Mouse (Mus musculus): ENCODE data around the gene Pcsk2. TPM values are rescaled to one million over a fixed set of nuclear protein-coding genes. Genes with fewer than 3 reads are reported as not detected.
A peak's percentile ranks its signal among the peaks of the same experiment; 100 is the strongest.

Gene Pcsk2
- polyA plus RNA-seq, 1 experiment from 2014 or later = 0.03 TPM

DNA sequence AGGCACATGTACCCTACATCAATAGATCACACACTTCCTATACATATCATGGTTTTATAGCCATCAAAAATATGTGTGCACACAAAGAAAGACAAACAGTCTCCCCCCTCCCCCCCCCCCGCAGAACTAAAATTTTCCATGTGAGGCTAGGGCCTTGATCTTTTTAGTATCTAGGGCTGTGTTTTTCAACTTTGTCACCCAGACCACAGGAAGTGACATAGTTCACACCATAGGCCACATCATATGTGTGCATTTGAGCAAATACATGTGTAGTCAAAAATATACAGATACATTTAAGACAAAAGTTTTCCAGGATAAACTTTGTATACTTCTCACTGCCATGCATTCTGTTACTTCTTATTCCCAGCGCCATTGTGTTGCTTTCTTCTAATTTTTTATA, 293.5 kb downstream of the Pcsk2 start:
- ATAC-seq (ENCODE audit: low read depth) (no peak), DNase-seq (no peak)
- Histone ChIP-seq H3K27ac (no peak overlapping the region), H3K4me1 (replicated peaks) (peaks cover 16% of the 10 kb centered on the region), H3K9me3 (replicated peaks) (no peaks in the 10 kb centered on the region), H3K27me3 (no peaks in the 10 kb centered on the region), H3K4me2 (no peak overlapping the region), H3K4me3 (replicated peaks) (no peak overlapping the region), H3K36me3 (no peaks in the 10 kb centered on the region), H3K9ac (no peak overlapping the region)
- WGBS (ENCODE audit: insufficient replicate concordance) = 66% methylated on average over 2 of the region's 2 CpGs

- Histone ChIP-seq H3K9ac (no peak overlapping the region), H3K36me3 (no peaks in the 10 kb centered on the region), H3K27me3 (no peaks in the 10 kb centered on the region), H3K9me3 (replicated peaks) (no peaks in the 10 kb centered on the region), H3K4me1 (replicated peaks) (peaks cover 16% of the 10 kb centered on the region), H3K4me3 (replicated peaks) (no peak overlapping the region), H3K27ac (no peak overlapping the region), H3K4me2 (no peak overlapping the region)
- WGBS (ENCODE audit: insufficient replicate concordance) = 75% methylated on average over 6 of the region's 6 CpGs
- no peak for ATAC-seq (ENCODE audit: low read depth)
- DNase-seq = no peak
Measured at GRCm38 (mm10) chr2:143840895-143841294, 294.9 kb downstream of the Pcsk2 start.

DNA sequence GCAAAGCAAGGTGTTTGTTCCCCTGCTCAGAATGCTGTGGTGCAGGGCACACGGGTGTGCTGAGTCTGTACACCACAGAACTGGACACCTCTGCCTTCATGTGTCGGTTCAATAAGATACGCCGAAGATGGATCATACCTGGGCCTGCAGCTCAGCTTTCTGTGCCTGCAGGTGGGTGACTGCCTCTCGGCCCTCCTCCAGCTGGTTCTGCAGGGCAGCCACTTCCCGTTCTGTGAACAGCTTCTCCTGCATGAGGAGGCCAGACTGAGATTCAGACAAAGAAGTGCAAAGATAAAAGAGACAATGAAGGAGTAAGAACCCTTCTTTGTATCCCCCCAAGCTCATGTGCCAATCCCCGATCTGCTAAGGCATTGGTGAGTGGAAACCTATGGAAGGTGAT, 295.6 kb downstream of the Pcsk2 start:
- no peak overlapping the region for H3K27ac ChIP-seq
- DNase-seq (no peak), ATAC-seq (ENCODE audit: low read depth) (no peak)
- H3K4me3 ChIP-seq (replicated peaks) = no peak overlapping the region
- H3K36me3 ChIP-seq = no peaks in the 10 kb centered on the region
- H3K27me3 ChIP-seq = no peaks in the 10 kb centered on the region
- H3K9me3 ChIP-seq (replicated peaks) = no peaks in the 10 kb centered on the region
- H3K4me2 ChIP-seq = no peak overlapping the region
- peaks cover 16% of the 10 kb centered on the region for H3K4me1 ChIP-seq (replicated peaks)
- no peak overlapping the region for H3K9ac ChIP-seq
- 70% methylated on average over 7 of the region's 7 CpGs for WGBS (ENCODE audit: insufficient replicate concordance)

- no peak for ATAC-seq (ENCODE audit: low read depth)
- H3K4me3 ChIP-seq (replicated peaks) = no peak overlapping the region
- no peak for DNase-seq
- H3K9me3 ChIP-seq (replicated peaks) = no peaks in the 10 kb centered on the region
- no peaks in the 10 kb centered on the region for H3K36me3 ChIP-seq
- WGBS (ENCODE audit: insufficient replicate concordance) = 50% methylated on average over 5 of the region's 5 CpGs
- H3K27me3 ChIP-seq = no peaks in the 10 kb centered on the region
- H3K4me2 ChIP-seq = no peak overlapping the region
- H3K9ac ChIP-seq = no peak overlapping the region
- H3K4me1 ChIP-seq (replicated peaks) = peaks cover 12% of the 10 kb centered on the region
- H3K27ac ChIP-seq = no peak overlapping the region
Measured at GRCm38 (mm10) chr2:143844779-143845178, 298.8 kb downstream of the Pcsk2 start.

DNA sequence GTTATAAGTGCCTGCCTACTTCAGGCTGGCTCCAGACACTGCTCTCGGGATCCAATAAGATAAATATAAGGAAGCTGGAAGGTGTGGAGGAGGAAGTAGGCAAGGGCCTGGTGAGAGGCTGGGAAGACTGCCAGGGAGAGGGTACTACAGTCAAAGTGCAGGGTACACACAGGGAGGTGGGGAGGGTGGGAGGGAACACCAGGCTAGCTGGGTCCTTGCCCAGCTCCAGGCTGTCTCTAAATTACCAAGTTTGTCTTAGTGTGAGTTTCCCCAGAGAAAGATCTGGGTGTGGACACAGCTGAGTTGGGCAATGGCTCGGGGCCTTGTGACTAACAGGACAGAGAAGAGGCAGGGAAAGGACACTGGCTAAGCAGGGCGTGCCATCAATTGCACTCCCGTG, 300.8 kb downstream of the Pcsk2 start:
- peaks cover 12% of the 10 kb centered on the region for H3K4me1 ChIP-seq (replicated peaks)
- H3K4me2 ChIP-seq = no peak overlapping the region
- no peak overlapping the region for H3K9ac ChIP-seq
- no peaks in the 10 kb centered on the region for H3K36me3 ChIP-seq
- no peak overlapping the region for H3K27ac ChIP-seq
- 0 out of 2 replicates have a peak, but pooled peaks have one; percentile 19 for ATAC-seq (ENCODE audit: low read depth)
- H3K9me3 ChIP-seq (replicated peaks) = no peaks in the 10 kb centered on the region
- H3K27me3 ChIP-seq = no peaks in the 10 kb centered on the region
- H3K4me3 ChIP-seq (replicated peaks) = no peak overlapping the region
- WGBS (ENCODE audit: insufficient replicate concordance) = 48% methylated on average over 4 of the region's 4 CpGs
- DNase-seq = no peak

GRCm38 (mm10) chr2:143847291-143847690, 301.3 kb downstream of the Pcsk2 start:
- Histone ChIP-seq H3K27me3 (no peaks in the 10 kb centered on the region), H3K4me2 (no peak overlapping the region), H3K36me3 (no peaks in the 10 kb centered on the region), H3K9ac (no peak overlapping the region), H3K9me3 (replicated peaks) (no peaks in the 10 kb centered on the region), H3K27ac (no peak overlapping the region), H3K4me3 (replicated peaks) (no peak overlapping the region), H3K4me1 (replicated peaks) (peaks cover 12% of the 10 kb centered on the region)
- no peak for ATAC-seq (ENCODE audit: low read depth)
- DNase-seq = no peak
- WGBS (ENCODE audit: insufficient replicate concordance) = 27% methylated on average over 3 of the region's 3 CpGs

DNA sequence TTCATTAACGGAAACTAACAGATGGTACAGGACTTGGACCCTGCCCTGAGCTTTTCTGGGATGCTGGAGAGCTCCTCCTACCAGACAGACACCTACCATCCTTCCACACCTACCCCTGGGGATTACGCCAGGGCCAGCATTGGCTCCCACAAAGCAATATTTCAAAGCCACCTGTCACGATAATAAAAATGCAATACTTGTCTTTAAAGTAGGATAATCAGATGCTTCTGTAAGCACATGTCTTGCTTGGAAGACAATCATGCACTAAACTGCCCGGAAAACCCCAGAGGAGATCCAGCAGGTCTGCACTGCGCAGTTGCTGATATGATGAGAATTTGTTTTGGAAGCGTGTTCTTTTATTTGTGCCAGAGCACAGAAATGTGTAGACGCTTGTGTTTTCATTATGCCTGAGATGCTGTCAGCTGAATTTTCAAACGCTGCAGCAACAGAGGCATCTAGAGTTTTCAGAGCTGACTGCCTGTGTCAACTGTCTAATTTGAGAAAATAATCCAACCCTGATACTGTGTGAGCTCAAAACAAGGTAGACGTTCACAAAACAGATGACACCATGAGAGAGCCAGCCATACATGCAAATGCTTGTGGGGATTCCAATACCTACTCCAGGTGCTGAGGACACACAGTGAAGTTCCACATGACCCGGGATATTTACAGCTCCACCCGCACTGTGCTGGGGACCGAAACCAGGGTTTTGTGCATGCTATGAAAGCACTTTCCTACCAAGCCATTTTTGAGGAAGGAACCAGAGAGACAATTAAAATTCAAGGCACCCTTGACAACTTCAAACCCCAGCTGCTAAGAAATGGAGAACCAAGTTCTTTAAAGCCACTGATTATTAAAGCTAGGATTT, 305.6 kb downstream of the Pcsk2 start:
- Histone ChIP-seq H3K4me2 (no peak overlapping the region), H3K4me1 (replicated peaks) (peaks cover 12% of the 10 kb centered on the region), H3K36me3 (no peaks in the 10 kb centered on the region), H3K27ac (no peak overlapping the region), H3K9me3 (replicated peaks) (no peaks in the 10 kb centered on the region), H3K4me3 (replicated peaks) (no peak overlapping the region), H3K27me3 (no peaks in the 10 kb centered on the region), H3K9ac (no peak overlapping the region)
- ATAC-seq (ENCODE audit: low read depth) (no peak), DNase-seq (no peak)
- 66% methylated on average over 12 of the region's 12 CpGs for WGBS (ENCODE audit: insufficient replicate concordance)

DNA sequence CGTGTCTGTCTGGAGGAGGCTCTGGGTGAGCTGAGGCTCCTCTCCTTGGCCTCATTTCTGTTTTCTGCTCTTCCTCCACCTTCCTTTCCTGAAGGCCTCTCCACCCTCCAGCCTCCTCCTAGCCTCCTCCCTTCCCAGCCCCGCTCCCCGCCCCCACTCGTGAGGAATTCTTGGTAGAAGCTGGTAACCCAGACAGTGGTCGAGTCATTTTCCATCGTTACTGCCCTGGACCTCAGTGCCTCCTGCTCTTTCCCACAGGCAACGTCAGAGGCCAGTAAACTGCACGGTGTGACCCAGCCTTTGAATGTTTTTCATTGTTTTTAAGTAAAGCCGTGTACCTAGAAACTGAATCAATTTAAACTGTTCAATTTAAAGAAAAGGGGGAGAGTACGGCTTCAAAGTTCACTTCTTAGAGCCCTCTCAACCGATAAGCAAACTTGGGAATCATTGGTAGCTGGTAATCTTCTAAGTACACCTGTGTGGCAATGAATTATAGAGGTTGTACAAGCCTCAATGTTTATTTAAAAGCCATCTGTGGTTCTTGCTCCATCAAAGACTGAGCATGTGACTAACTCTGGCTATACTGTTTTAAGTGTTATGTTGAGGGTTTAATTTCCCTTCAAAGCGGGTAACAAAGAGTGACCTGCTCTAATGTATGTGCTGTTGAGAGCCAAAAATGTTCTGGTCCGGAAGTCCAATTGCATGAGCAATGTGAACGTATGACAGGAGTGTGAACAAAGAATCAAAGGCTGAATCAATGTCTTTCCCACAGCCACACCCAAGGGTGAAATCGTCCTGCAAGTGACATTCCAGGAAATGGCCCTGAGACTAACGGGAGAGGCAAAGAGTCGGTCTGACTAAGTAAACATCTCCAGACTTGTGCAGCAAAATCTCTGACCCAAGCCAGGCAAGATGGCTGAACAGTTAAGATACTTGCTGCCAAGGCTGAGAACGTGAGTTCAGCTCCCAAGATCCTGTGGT, 306.6 kb downstream of the Pcsk2 start:
- no peak overlapping the region for H3K27ac ChIP-seq
- DNase-seq (no peak), ATAC-seq (ENCODE audit: low read depth) (no peak)
- H3K4me1 ChIP-seq (replicated peaks) = 0 out of 2 replicates have a peak, but pooled peaks cover 5% of the 10 kb centered on the region
- no peaks in the 10 kb centered on the region for H3K9me3 ChIP-seq (replicated peaks)
- H3K9ac ChIP-seq = no peak overlapping the region
- 42% methylated on average over 18 of the region's 18 CpGs for WGBS (ENCODE audit: insufficient replicate concordance)
- no peaks in the 10 kb centered on the region for H3K27me3 ChIP-seq
- no peak overlapping the region for H3K4me2 ChIP-seq
- H3K36me3 ChIP-seq = no peaks in the 10 kb centered on the region
- H3K4me3 ChIP-seq (replicated peaks) = no peak overlapping the region

DNA sequence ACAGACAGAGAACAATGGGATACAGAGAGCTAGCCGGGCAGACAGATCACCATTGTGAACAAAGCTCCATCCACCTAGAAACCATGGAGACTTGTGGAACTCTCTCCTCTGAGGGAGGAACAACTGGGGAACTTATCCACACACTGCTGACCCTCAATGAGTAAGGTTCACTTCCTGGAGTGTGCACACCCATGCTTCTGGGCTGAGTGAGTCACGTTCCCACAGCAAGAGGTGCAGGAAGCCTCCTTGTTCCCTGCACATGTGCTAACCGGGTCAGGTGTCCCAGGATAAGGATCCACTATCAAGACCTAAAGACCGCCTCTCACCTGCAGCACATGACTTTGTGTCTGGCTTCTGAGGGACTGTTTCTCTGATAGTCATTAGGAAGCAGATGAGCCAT, 307.5 kb downstream of the Pcsk2 start:
- Histone ChIP-seq H3K36me3 (no peaks in the 10 kb centered on the region), H3K4me3 (replicated peaks) (no peak overlapping the region), H3K4me1 (replicated peaks) (0 out of 2 replicates have a peak, but pooled peaks cover 3% of the 10 kb centered on the region), H3K4me2 (no peak overlapping the region), H3K27me3 (no peaks in the 10 kb centered on the region), H3K27ac (no peak overlapping the region), H3K9ac (no peak overlapping the region), H3K9me3 (replicated peaks) (no peaks in the 10 kb centered on the region)
- ATAC-seq (ENCODE audit: low read depth) (no peak), DNase-seq (no peak)
- WGBS (ENCODE audit: insufficient replicate concordance) = 51% methylated on average over 4 of the region's 4 CpGs

DNA sequence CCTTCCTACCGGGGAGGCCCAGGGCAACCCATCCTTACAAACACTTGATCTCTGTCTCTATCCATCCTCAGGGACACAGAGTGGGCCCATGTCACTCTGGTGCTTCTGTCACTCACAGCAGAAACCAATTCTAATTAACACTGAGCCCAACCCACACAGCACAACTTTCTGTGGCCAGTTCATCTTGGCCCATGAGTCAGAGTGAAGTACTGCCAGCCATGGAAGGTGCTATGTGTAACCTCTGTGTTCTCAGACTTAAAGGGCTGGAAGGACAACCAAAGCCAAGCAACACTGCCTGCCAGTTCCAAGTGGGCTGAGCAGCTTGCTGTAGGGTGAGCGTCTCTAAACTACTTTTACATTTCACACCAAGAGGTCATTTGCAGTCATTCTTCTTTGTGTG, 313.2 kb downstream of the Pcsk2 start:
- Histone ChIP-seq H3K9ac (no peak overlapping the region), H3K4me2 (no peak overlapping the region), H3K27me3 (peaks cover 34% of the 10 kb centered on the region), H3K36me3 (no peaks in the 10 kb centered on the region), H3K9me3 (replicated peaks) (no peaks in the 10 kb centered on the region), H3K27ac (no peak overlapping the region), H3K4me1 (replicated peaks) (peaks cover 9% of the 10 kb centered on the region; the same call in 1 of the 2 replicates), H3K4me3 (replicated peaks) (no peak overlapping the region)
- ATAC-seq (ENCODE audit: low read depth) = no peak
- DNase-seq = no peak
- 74% methylated on average over 2 of the region's 2 CpGs for WGBS (ENCODE audit: insufficient replicate concordance)

GRCm38 (mm10) chr2:143862484-143863231, 316.7 kb downstream of the Pcsk2 start, which contains the start of gene Bfsp1:
Gene Bfsp1, minus strand, starts transcription at chr2:143863173.
- WGBS (ENCODE audit: insufficient replicate concordance) = 6% methylated on average over 86 of the region's 86 CpGs
- Histone ChIP-seq H3K4me3 (replicated peaks) (peak within 1 kb of the TSS; percentile 50), H3K9ac (peak within 1 kb of the TSS; percentile 64), H3K4me2 (peak within 1 kb of the TSS; percentile 70), H3K27ac (no peak within 1 kb of the TSS), H3K9me3 (replicated peaks) (no peaks in the 10 kb centered on the region), H3K27me3 (peaks cover 39% of the 10 kb centered on the region), H3K36me3 (no peaks in the 10 kb centered on the region), H3K4me1 (replicated peaks) (peaks cover 16% of the 10 kb centered on the region)
- DNase-seq (no peak), ATAC-seq (ENCODE audit: low read depth) (peak; percentile 52)

All from liver, embryonic 13.5 days (tissue).